Mouse (Mus musculus) liver, postnatal 0 days (tissue): ENCODE results near the gene Zcchc24.

Source experiments
- CTCF ChIP-seq: sonication (generic); IDR thresholded peaks from 2 replicates; pipeline ENCODE4 v1.5.1; 2016; ENCODE audit warnings: antibody characterized with exemption, low read depth
- EP300 ChIP-seq: IDR thresholded peaks from 2 replicates; pipeline ENCODE4 v1.6.1; 2016; ENCODE audit warnings: antibody characterized with exemption, low read depth, mild to moderate bottlenecking

- TF ChIP-seq CTCF (no peak), EP300 (no peak)
Measured at GRCm38 (mm10) chr14:25806561-25806960, 37.7 kb upstream of the Zcchc24 start.
